Mouse (Mus musculus) lung, embryonic 16.5 days (tissue): ENCODE results near the gene Wdr72. TPM values are rescaled to one million over a fixed set of nuclear protein-coding genes. Genes with fewer than 3 reads are reported as not detected.

Experiments
- ATAC-seq: fragments of 200-750 bp; cut with Nextera tagmentation; 2 replicates; pipeline ENCODE4 v1.8.0; 2017; ENCODE audit warnings: low read depth, mild to moderate bottlenecking, moderate library complexity
- H3K27ac ChIP-seq: fragments of 300-500 bp; sonication (generic); 2 replicates; pipeline ENCODE4 v1.5.1; 2014; ENCODE audit warnings: mild to moderate bottlenecking, control low read depth, low read length
- H3K27me3 ChIP-seq: fragments of 300-500 bp; sonication (generic); 2 replicates; pipeline ENCODE4 v1.6.1; 2014; ENCODE audit warnings: low read depth, low read length, mixed read lengths; ENCODE audit not compliant: control insufficient read depth, insufficient read depth
- H3K36me3 ChIP-seq: fragments of 300-500 bp; sonication (generic); 2 replicates; pipeline ENCODE4 v1.6.1; 2014; ENCODE audit warnings: low read length; ENCODE audit not compliant: control insufficient read depth, insufficient read depth
- H3K4me1 ChIP-seq: fragments of 300-500 bp; sonication (generic); replicated peaks from 2 replicates; pipeline ENCODE4 v1.6.1; 2014; ENCODE audit warnings: low read length, mixed read lengths; ENCODE audit not compliant: control insufficient read depth, insufficient read depth
- H3K4me2 ChIP-seq: fragments of 300-500 bp; sonication (generic); 2 replicates; pipeline ENCODE4 v1.6.1; 2014; ENCODE audit warnings: low read depth, low read length, control low read depth
- H3K4me3 ChIP-seq: fragments of 300-500 bp; sonication (generic); 2 replicates; pipeline ENCODE4 v1.5.1; 2014; ENCODE audit warnings: mild to moderate bottlenecking, low read length, control low read depth
- H3K9ac ChIP-seq: fragments of 300-500 bp; sonication (generic); 2 replicates; pipeline ENCODE4 v1.6.1; 2014; ENCODE audit warnings: low read length, control low read depth
- H3K9me3 ChIP-seq: fragments of 300-500 bp; sonication (generic); 2 replicates; pipeline ENCODE4 v1.6.1; 2016; ENCODE audit warnings: low read length; ENCODE audit not compliant: control insufficient read depth
- WGBS: fragments of 180-500 bp; shearing (Covaris S2); extraction: QIAGEN DNeasy Blood & Tissue Kit; methylation state at CpG from one replicate; pipeline ENCODE4 v1.1.7; 2014; 5-methylcytosine and 5-hydroxymethylcytosine counted together
- polyA plus RNA-seq: library from polyadenylated mRNA; unstranded; fragments of >200 nt; fragmentation: Nextera tagmentation; extraction: Ambion mirVana; gene quantifications from 2 replicates; pipeline ENCODE4 v1.2.1, GENCODE M21; 2015

The Wdr72 gene
- polyA plus RNA-seq, 1 experiment from 2014 or later = 0.64 TPM

- Histone ChIP-seq H3K9ac (no peak overlapping the region), H3K4me3 (no peak overlapping the region), H3K27me3 (no peaks in the 10 kb centered on the region), H3K9me3 (no peaks in the 10 kb centered on the region), H3K27ac (0 out of 2 replicates have a peak overlapping the region, but pooled peaks have one; percentile 16), H3K4me2 (no peak overlapping the region), H3K4me1 (peaks cover 12% of the 10 kb centered on the region), H3K36me3 (no peaks in the 10 kb centered on the region)
- ATAC-seq = peak; percentile 59
- WGBS = 20% methylated on average over 9 of the region's 9 CpGs
Observed at GRCm38 (mm10) chr9:74330706-74331495, 220.7 kb downstream of the Wdr72 start.

DNA sequence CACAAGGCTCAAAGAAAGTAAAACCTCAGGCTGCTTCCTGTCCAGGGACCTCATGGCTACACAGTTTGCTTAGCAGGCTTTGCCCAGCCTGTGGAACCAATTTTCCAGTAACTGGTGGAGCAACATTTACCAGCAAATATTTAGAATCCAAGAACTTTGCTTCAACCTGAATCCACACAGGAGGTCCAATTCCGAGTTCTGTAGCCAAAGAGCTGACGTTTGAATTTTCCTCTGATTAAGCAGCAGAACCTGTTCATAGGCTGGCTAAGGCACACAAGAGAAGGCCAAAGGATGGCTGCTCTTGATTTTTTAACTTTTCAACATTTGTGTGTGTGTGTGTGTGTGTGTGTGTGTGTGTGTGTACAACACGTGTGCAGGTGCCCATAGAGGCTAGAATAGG is 222.2 kb downstream of the Wdr72 start:
- Histone ChIP-seq H3K4me3 (no peak overlapping the region), H3K27ac (no peak overlapping the region), H3K4me2 (no peak overlapping the region), H3K4me1 (peaks cover 8% of the 10 kb centered on the region), H3K36me3 (no peaks in the 10 kb centered on the region), H3K27me3 (no peaks in the 10 kb centered on the region), H3K9me3 (no peaks in the 10 kb centered on the region), H3K9ac (no peak overlapping the region)
- ATAC-seq = no peak
- WGBS = 67% methylated on average over 3 of the region's 3 CpGs

Other genes starting within 250 kb of the Wdr72 start
- 0.18 and 0.21 TPM in 2 replicates for gene Unc13c, start 141.4 kb upstream of the Wdr72 start, polyA plus RNA-seq